Mouse (Mus musculus) heart, adult 2 months (tissue): ENCODE results near the gene Aldoc. TPM values are rescaled to one million over a fixed set of nuclear protein-coding genes. Genes with fewer than 3 reads are reported as not detected.
A peak's percentile ranks its signal among the peaks of the same experiment; 100 is the strongest.

Experiments used
- DNase-seq, 2 experiments: peaks; one replicate each; pipeline ENCODE4 v3.0.0; 2021
- H3K27ac ChIP-seq: fragments of 200-600 bp; 2 replicates; pipeline ENCODE4 v1.8.1; 2022
- H3K27me3 ChIP-seq: fragments of 200-500 bp; 2 replicates; pipeline ENCODE4 v1.6.1; 2012; ENCODE audit warnings: mild to moderate bottlenecking, low read length, inconsistent platforms, mixed read lengths; ENCODE audit not compliant: control insufficient read depth, insufficient read depth
- H3K36me3 ChIP-seq: fragments of 200-500 bp; 2 replicates; pipeline ENCODE4 v1.6.1; 2012; ENCODE audit warnings: low read length, inconsistent platforms; ENCODE audit not compliant: control insufficient read depth, insufficient read depth
- H3K4me1 ChIP-seq: fragments of 200-500 bp; 2 replicates; pipeline ENCODE4 v1.6.1; 2011; ENCODE audit warnings: low read length; ENCODE audit not compliant: control insufficient read depth, insufficient read depth
- H3K4me3 ChIP-seq: fragments of 200-600 bp; 2 replicates; pipeline ENCODE4 v1.8.1; 2022
- H3K79me2 ChIP-seq: fragments of 200-500 bp; replicated peaks from 2 replicates; pipeline ENCODE4 v1.6.1; 2012; ENCODE audit warnings: mild to moderate bottlenecking, inconsistent platforms, low read length, moderate library complexity, mixed read lengths; ENCODE audit not compliant: control insufficient read depth, insufficient read depth
- H3K9ac ChIP-seq: fragments of 200-500 bp; 2 replicates; pipeline ENCODE4 v1.6.1; 2012; ENCODE audit warnings: low read depth, mild to moderate bottlenecking, control low read depth, inconsistent platforms, low read length, mixed read lengths
- CTCF ChIP-seq: fragments of 200-600 bp; IDR thresholded peaks from 2 replicates; pipeline ENCODE4 v1.8.1; 2022; ENCODE audit warnings: antibody characterized with exemption, mild to moderate bottlenecking, moderate library complexity
- EP300 ChIP-seq: fragments of 200-500 bp; IDR thresholded peaks from 2 replicates; pipeline ENCODE4 v1.6.1; 2011; ENCODE audit warnings: low read depth, low read length, control low read depth; ENCODE audit not compliant: insufficient read depth
- POLR2A ChIP-seq: fragments of 200-500 bp; IDR thresholded peaks from 2 replicates; pipeline ENCODE4 v1.6.1; 2011; ENCODE audit warnings: mild to moderate bottlenecking, low read depth, low read length, control low read depth; ENCODE audit not compliant: insufficient read depth
- WGBS: fragments of 180-500 bp; shearing (Covaris S2); methylation state at CpG from one replicate; pipeline ENCODE4 v1.1.7; 2018; 5-methylcytosine and 5-hydroxymethylcytosine counted together
- intact Hi-C: fragments of 180-260 bp; cut with DNase I; formaldehyde crosslinking; loops from one replicate; pipeline ENCODE4 v1.15.1; 2025
- polyA plus RNA-seq: library from polyadenylated mRNA; depleted of rRNA; stranded (reverse); fragments of >200 nt; gene quantifications from 2 replicates; pipeline ENCODE4 v1.2.3, GENCODE M21; 2012
- total RNA-seq, 2 experiments: library from RNA; stranded (reverse); gene quantifications; 2 replicates each; pipeline ENCODE4 v1.2.3; 2021

Gene Aldoc
- total and polyA plus RNA-seq, 3 experiments: 0.45 to 0.80 (median 0.73) TPM

DNA sequence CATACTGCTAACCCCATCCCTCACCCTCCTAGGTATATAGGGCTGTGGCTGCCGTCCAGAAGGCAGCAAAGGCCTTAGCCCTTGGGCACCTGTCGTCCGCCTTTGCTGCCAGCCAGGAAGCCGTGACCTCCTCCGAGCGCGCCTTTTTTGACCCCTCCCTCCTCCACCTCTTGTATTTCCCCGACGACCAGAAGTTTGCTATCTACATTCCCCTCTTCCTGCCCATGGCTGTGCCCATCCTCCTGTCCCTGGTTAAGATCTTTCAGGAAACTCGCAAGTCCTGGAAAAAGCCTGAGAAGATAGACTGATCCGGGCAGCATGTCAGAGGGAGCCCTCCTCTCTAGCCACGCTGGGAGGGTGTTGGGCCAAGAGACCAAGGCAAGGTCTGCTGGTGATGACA lies 18.9 kb downstream of the Aldoc start:
- TF ChIP-seq EP300 (no peak), CTCF (no peak), POLR2A (no peak)

GRCm38 (mm10) chr11:78343381-78344327 lies 20.9 kb downstream of the Aldoc start, which contains the start of gene Unc119:
Gene Unc119 (plus strand): TSS chr11:78343482.
- TF ChIP-seq POLR2A (no peak), EP300 (0 out of 2 replicates have a peak, but pooled peaks have one; percentile 6), CTCF (0 out of 2 replicates have a peak, but pooled peaks have one; percentile 8)
- H3K79me2 ChIP-seq: no peaks in the 10 kb centered on the region
- DNase-seq: peak; percentile 85 to 88
- WGBS: 2% methylated on average over 65 of the region's 66 CpGs
- H3K27me3 ChIP-seq: no peaks in the 10 kb centered on the region
- H3K36me3 ChIP-seq: no peaks in the 10 kb centered on the region
- peaks cover 10% of the 10 kb centered on the region for H3K4me1 ChIP-seq
- intact Hi-C loops: no loop called here
- H3K27ac ChIP-seq: peak within 1 kb of the TSS; percentile 56
- H3K9ac ChIP-seq: peak within 1 kb of the TSS; percentile 77
- H3K4me3 ChIP-seq: peak within 1 kb of the TSS; percentile 87

More for the DNA sequence above, 18.9 kb downstream of the Aldoc start:
- H3K9ac ChIP-seq: no peak overlapping the region
- no peaks in the 10 kb centered on the region for H3K36me3 ChIP-seq
- 64% methylated on average over 12 of the region's 12 CpGs for WGBS
- no peak for DNase-seq
- H3K4me1 ChIP-seq: peaks cover 10% of the 10 kb centered on the region
- no peaks in the 10 kb centered on the region for H3K79me2 ChIP-seq
- no peaks in the 10 kb centered on the region for H3K27me3 ChIP-seq
- intact Hi-C loops: no loop called here
- no peak overlapping the region for H3K27ac ChIP-seq
- H3K4me3 ChIP-seq: no peak overlapping the region

DNA sequence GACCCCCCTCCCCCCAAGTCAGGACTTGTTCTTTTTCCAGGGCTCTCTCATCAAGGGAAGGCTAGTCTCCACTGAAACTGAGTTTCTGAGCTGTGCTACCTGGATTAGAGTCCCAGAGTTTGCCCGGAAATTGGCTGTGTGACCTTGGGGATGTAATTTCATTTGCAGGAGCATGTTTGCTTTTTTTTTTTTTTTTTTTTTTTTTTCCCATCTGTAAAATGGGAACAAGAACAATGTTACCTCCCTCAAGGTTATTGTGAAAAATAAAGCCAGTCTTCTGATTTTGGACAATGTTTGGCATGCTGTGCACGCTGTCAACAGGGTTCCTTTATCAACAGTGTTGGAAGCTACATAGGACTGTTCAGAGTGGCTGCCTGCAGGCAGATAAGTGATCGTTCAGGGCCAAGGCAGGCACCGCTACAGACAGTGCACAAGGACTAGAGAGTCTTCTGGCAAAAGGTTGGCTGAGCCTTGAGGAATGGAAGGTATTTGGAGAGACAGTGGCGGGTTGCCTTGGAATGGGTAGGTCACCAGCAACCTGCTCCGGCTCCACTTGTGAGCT lies 21.6 kb downstream of the Aldoc start:
- 30% methylated on average over 6 of the region's 6 CpGs for WGBS
- Histone ChIP-seq H3K9ac (no peak overlapping the region; the same call in 1 of the 2 replicates), H3K27me3 (no peaks in the 10 kb centered on the region), H3K4me1 (peaks cover 10% of the 10 kb centered on the region), H3K36me3 (no peaks in the 10 kb centered on the region), H3K79me2 (no peaks in the 10 kb centered on the region), H3K27ac (no peak overlapping the region), H3K4me3 (no peak overlapping the region)
- intact Hi-C loops: no loop called here
- no peak for DNase-seq
- TF ChIP-seq CTCF (no peak), EP300 (no peak), POLR2A (no peak)

DNA sequence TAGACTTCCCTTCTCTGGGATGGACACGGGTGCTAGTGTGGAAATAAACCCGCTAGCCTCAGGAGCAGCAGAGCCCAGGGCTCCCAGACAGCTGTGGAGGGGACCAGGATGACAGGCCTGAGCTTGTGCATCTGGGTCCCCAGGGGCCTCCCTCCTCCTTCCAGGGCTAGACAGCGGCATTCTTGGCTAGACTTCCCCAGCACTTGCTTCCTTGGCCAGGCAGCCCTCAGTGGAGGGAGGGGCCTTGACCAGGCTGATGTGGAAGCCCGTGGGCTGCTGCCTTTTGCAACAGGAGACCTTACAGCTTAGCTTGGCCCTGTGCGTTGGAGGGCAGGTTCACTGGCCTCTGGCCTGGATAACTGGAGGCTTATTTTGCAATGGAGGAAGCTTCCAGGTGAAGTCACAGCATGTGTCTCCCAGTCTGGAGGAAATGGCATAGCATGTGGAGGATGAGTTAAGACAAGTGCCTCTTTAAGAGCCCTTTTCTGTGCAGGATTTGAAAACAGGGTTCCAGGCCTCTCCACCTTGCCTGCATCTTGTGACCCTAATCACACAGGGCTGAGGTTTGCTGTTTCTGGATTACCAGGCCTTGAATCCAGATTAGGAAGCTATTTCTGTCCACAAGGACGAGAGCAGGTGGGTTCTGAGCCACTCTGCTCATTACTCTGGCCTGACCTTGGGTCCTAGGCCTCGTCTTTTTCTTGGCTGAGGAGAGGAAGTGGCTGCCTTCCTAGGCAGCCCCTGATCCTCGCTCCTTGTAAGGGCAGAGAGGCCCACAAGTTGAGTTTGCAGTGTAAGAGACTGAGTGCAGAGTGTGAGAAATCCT lies 22.3 kb downstream of the Aldoc start:
- H3K9ac ChIP-seq: no peak overlapping the region; the same call in 1 of the 2 replicates
- H3K4me3 ChIP-seq: no peak overlapping the region
- intact Hi-C loops: loop anchor here (5.0 kb wide), 2 partner anchors 43 to 83 kb away; partner anchors contain the start of genes 2610507B11Rik and Spag5
- peak; percentile 74 to 82 for DNase-seq
- no peaks in the 10 kb centered on the region for H3K79me2 ChIP-seq
- H3K4me1 ChIP-seq: peaks cover 10% of the 10 kb centered on the region
- TF ChIP-seq CTCF: no peak
- TF ChIP-seq EP300: no peak
- TF ChIP-seq POLR2A: no peak
- 26% methylated on average over 8 of the region's 8 CpGs for WGBS
- no peaks in the 10 kb centered on the region for H3K27me3 ChIP-seq
- no peaks in the 10 kb centered on the region for H3K36me3 ChIP-seq
- H3K27ac ChIP-seq: peak overlapping the region; percentile 28

DNA sequence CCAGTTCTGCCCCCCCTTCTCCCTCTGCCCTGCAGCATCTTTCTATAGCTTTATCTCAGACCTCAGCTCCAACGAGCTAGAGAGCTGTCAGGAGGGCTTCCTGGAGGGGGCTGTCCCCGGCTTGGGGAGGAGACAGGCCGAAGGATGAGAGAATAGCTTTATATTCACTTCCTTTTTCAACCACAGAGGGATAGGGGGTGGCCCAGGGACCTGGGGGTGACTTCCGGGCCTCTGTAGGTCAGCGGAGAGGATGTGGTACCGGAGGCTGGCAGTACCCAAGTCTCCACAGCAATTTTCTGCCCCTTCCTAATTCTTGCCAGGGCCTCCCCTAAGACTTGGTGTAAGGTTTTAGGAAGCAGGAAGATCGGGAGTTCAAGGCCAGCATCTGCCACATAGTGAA lies 23.0 kb downstream of the Aldoc start:
- H3K36me3 ChIP-seq: no peaks in the 10 kb centered on the region
- intact Hi-C loops: loop anchor here (5.0 kb wide), 2 partner anchors 44 to 84 kb away; partner anchors contain the start of genes 2610507B11Rik and Spag5
- WGBS: 58% methylated on average over 7 of the region's 7 CpGs
- no peak overlapping the region for H3K9ac ChIP-seq
- no peaks in the 10 kb centered on the region for H3K79me2 ChIP-seq
- no peak overlapping the region for H3K4me3 ChIP-seq
- H3K27me3 ChIP-seq: no peaks in the 10 kb centered on the region
- TF ChIP-seq POLR2A (no peak), EP300 (no peak), CTCF (no peak)
- H3K27ac ChIP-seq: peak overlapping the region; percentile 28
- H3K4me1 ChIP-seq: peaks cover 10% of the 10 kb centered on the region
- peak in 1 of 2 experiments; percentile 50 for DNase-seq
